Mouse (Mus musculus) bone marrow, adult 2 months (tissue): ENCODE results near the gene Tmem91.

Experiments used
- CTCF ChIP-seq: fragments of 200-500 bp; IDR thresholded peaks from 2 replicates; pipeline ENCODE4 v1.5.1; 2011; ENCODE audit warnings: low read length, control low read depth; ENCODE audit not compliant: control insufficient read depth, insufficient read depth
- POLR2A ChIP-seq: fragments of 200-500 bp; IDR thresholded peaks from 2 replicates; pipeline ENCODE4 v1.6.1; 2011; ENCODE audit warnings: low read depth, mild to moderate bottlenecking, control low read depth, low read length, borderline replicate concordance; ENCODE audit not compliant: control insufficient read depth

DNA sequence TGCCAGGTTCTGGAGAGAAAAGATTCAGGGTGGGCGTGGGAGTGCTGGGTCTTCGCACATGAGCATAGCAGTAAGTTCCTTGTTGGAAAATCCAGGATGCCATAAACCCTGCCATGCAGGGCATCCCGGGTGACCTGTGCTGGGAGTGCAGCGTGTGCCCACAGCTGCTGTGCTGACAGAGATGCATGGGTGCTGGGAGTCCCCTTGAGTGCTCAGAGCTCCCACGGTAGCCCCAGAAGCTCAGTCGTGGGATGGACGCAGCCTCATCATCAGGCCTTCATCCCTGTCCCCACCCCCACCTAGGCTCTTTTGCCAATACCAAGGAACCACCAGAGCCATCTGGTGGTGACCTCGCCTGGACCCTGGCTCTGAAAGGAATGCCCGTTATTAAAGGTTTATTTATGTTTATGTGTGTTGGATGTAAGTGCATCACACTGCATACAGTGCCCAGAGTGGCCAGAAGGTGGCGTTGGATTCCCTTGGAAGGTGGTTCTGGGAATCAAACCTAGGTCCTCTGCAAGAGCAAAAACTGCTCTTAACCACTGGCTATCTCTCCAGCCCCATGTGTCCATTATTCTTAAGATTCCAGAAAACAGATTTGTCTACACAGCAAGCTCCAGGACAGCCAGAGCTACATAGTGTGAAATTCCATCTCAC, 49.2 kb downstream of the Tmem91 start:
- TF ChIP-seq POLR2A (no peak), CTCF (peak; percentile 71)
